Mouse (Mus musculus): ENCODE data around the gene Lmntd2.

GRCm38 (mm10) chr7:141168518-141168953 is 45.3 kb downstream of the Lmntd2 start:
- TF ChIP-seq CTCF (IDR thresholded peaks at IDR 0.05; ENCODE audit: extremely low read depth, insufficient read length, insufficient replicate concordance, low read depth, low read length) (no peak), POLR2A (IDR thresholded peaks at IDR 0.05; ENCODE audit: low read depth, low read length) (peak; percentile 34; the same call in 1 of the 2 replicates)

All from small intestine, adult 2 months (tissue).